Mouse (Mus musculus) subcutaneous adipose tissue, adult 2 months (tissue): ENCODE data around the gene Fhl5. TPM values are rescaled to one million over a fixed set of nuclear protein-coding genes. Genes with fewer than 3 reads are reported as not detected.

Experiments used
- polyA plus RNA-seq: library from polyadenylated mRNA; depleted of rRNA; stranded (reverse); fragments of >200 nt; gene quantifications from 2 replicates; pipeline ENCODE4 v1.2.3, GENCODE M21; 2012; ENCODE audit warnings: low replicate concordance; rRNA removed

Gene Fhl5
- 1.6 and 4.6 TPM in 2 replicates for polyA plus RNA-seq

DNA sequence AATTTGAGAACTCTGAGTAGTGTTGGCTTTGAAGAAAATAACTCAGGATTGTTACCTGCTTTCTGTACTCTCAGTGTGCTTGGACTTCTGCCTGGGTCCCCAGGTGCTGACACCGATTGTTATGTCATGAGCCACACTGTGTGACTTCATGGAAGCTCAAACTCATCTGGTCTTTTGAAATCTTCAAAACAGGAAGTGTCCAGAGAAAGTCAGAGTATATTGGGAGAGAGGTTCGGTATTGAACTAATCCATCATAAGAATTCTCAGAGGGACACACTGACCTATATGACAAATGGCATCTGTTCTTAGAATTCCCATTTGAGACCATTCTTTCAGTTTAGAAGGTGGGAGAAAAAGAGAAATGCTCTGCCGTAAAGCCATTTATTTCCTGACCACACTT is at the start of gene Fhl5:
Fhl5 (minus strand) TSS at position 101 of the 400 bp plus-strand sequence.

DNA sequence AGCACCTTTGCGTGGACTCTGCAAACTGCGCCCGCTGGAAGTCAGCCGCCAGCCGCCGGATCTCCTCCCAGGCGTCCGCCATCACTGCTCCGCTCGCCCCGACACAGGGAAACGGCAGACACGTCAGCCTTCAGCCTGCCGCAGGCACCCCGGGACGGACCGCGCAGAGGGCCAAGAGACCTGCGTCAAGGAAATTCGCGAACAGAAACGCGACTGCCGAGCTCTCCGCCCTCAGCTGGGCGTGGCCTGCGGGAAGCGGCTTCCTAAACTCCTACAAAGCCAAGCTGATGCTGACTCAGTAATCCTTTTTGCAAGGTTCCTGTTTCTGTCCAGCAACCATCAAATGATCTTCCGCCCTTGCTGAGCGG is 39.0 kb upstream of the Fhl5 start, which contains the start of gene Ufl1:
Ufl1 (minus strand) TSS at position 151 of the 368 bp plus-strand sequence.

Other genes with a start within 250 kb of the Fhl5 start
- gene Ufl1, start 38.9 kb upstream of the Fhl5 start, polyA plus RNA-seq, result 5.0 and 6.2 TPM in 2 replicates